Mouse (Mus musculus) embryo, embryonic 11.5 days (tissue): ENCODE data around the gene Mypop.

Experiments used
- DNase-seq: peaks from one replicate; pipeline ENCODE4 v3.0.0-alpha.2; 2012; ENCODE audit warnings: low read depth, low spot score

Gene Mypop

GRCm38 (mm10) chr7:18990601-18991295 lies at the start of gene Mypop:
Gene Mypop, plus strand, starts transcription at chr7:18991245.
- DNase-seq: peak; percentile 100

GRCm38 (mm10) chr7:18942376-18942775 lies 48.7 kb upstream of the Mypop start:
- DNase-seq: no peak

DNA sequence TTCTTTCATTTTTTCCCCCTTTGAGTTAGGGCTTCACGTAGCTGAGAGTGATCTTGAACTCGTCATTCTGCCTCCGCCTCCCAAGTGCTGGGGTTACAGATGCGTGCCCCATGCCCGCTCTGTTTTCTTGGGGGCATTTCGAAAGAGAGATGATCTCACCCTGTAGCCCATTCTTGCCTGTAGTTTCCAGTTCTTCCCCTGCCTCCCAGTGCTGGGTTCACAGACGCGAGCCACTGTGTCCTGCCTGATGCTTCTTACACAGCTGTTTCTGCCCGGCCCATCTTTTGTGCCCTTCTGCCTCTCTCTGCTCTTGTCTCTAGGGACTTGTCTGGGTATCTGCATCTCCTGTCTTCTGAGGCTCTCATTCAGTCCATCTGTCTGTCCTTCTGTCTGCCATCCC lies 48.2 kb upstream of the Mypop start:
- no peak for DNase-seq

- DNase-seq: no peak
Observed at GRCm38 (mm10) chr7:18948151-18948550, 42.9 kb upstream of the Mypop start.

GRCm38 (mm10) chr7:18949781-18950522 lies 41.1 kb upstream of the Mypop start:
- no peak for DNase-seq

DNA sequence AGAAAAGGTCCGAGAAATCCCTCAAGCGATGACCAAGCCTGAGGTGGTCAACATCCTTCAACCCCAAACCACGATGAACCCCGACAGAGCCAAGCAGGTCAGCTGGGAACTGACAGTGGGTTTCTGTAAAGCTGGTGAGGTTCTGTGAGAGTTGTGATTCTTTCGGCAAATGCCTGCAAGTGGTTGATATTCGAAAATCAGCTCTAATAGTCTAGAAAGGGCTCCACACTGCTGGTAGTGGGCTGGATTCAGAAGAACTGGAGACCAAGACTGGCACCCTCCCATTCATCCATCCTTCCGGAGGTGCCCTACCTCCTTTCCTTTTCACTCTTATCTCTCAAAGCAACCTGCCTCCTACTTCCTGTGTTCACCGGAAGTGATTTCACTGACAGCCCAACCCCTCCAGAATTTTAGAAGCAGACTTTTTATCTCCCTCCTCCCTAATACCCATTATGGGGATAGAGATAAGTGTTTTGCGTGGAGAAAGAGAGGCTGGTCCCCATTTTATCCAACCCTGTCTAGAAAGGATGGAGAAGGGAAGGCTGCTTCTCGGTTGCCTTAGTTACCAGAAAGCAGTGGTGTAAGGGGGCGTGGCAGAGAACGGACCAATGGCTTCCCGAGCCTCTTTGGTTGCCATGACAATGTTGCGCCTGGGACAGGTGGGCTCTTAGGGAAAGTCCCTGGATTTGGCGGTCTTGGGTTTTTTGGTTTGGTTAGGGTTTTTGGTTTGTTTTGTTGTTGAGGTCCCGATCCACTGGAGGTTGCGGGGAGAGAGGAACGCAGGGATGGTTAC lies 40.3 kb upstream of the Mypop start:
- DNase-seq: no peak

- DNase-seq: no peak
Observed at GRCm38 (mm10) chr7:18951397-18951796, 39.6 kb upstream of the Mypop start.

DNA sequence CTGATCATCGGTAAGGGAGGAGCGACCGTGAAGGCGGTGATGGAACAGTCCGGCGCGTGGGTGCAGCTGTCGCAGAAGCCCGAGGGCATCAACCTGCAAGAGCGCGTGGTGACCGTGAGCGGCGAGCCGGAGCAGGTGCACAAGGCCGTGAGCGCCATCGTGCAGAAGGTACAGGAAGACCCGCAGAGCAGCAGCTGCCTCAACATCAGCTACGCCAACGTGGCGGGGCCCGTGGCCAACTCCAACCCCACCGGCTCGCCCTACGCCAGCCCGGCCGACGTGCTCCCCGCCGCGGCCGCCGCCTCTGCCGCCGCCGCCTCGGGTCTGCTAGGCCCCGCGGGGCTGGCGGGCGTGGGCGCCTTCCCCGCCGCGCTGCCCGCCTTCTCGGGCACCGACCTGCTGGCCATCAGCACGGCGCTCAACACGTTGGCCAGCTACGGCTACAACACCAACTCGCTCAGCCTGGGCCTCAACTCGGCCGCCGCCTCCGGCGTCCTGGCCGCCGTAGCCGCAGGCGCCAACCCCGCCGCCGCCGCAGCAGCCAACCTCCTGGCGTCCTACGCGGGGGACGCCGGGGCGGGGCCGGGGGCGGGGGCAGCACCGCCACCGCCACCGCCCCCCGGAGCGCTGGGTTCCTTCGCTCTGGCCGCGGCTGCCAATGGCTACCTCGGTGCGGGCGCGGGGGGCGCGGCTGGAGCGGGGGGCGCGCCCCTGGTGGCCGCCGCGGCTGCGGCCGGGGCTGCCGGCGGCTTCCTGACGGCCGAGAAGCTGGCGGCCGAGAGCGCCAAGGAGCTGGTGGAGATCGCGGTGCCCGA lies 33.3 kb upstream of the Mypop start:
- no peak for DNase-seq

DNA sequence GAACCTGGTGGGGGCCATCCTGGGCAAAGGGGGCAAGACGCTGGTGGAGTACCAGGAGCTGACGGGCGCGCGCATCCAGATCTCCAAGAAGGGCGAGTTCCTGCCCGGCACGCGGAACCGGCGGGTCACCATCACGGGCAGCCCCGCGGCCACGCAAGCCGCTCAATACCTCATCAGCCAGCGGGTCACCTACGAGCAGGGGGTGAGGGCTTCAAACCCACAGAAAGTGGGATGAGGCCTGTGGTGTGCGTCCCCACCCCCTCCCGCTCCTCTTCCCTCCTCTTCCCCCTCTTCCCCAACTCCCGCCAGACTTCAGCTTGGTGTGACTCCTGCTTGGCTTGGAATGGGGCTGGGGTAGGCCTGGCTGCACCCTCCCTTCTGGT lies 32.7 kb upstream of the Mypop start:
- DNase-seq: no peak

DNA sequence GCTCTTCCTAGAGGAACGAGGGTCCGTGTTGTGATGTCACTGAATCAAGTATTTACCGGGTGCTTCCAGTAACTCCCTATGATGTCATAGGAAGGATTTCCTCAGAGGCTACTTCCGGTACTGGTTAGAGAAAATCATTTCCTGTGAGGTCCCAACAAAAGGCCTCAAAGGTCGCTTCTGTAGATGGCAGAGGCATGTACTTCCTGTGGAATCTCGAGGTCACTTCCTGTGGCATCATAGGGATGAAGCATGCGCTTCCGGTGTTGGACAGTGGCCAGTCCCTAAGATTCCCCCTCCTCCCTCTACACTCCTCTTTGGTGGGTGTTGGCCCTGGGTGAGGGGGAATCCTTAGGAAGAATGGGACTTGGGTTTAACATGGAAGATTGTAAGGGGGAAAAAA lies 31.6 kb upstream of the Mypop start:
- no peak for DNase-seq

- no peak for DNase-seq
Observed at GRCm38 (mm10) chr7:18962171-18962792, 28.8 kb upstream of the Mypop start.

DNA sequence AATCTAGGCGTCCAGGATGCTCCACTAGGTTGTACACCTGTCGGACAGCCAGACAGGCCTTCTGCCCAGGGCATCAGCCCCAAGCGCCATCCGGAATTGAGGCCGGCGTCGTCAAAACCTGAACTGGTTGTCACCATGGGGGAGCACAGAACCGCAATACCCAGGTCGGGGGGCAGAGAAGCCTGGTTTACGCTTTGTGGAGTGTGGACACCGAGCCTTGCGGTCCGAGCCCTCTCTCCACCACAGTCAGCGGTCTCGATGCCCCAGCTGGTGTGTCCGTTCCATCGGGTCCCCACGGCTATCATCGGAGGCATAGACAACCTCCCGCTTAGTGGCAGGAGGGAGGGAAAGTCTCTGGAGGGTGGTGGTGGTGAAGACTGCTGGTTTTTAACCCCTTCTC lies 28.2 kb upstream of the Mypop start:
- DNase-seq: no peak

DNA sequence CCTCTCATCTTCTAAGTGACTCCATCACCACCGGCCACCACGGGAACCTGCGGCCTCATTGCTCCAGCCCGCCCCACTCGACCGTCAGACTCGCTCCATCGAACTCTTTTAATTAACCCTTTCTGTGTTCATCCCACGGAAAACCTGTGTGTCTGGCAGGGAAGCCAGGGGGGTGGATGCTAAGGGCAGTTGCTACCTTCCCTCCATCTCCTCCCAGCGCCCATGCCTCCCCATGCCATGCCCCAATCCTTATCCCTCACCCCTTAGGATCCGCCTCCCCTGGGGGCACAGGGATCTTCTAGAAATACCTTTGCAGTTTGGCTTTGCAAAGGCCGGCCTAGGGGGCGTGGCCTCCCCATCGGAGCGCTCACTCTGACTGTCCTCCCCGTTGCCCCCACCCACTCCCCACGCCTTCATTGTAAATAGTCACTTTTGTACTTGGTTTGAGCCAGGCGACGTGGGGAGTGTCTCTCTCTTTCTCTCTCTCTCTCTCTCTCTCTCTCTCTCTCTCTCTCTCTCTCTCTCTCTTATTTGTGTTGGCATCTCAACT lies 27.7 kb upstream of the Mypop start:
- no peak for DNase-seq

DNA sequence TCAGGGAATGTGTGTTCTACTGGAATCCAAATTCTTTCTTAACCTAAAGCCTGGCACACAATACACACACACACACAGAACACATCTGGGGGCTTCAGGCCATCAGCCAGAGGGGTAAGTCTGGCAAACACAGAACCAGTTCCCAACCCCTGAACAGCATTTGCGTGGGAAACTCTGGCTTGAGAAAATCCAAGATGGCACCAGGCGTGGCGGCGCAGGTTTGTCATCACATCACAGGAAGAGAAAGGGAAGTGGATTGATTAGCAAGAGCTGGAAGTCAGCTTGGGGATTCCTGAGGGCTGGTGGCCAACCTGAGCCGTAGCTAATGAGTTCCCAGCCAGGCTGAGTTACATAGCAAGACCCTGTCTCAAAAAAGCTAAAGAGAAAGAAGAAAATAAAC lies 25.7 kb upstream of the Mypop start:
- DNase-seq: no peak

DNA sequence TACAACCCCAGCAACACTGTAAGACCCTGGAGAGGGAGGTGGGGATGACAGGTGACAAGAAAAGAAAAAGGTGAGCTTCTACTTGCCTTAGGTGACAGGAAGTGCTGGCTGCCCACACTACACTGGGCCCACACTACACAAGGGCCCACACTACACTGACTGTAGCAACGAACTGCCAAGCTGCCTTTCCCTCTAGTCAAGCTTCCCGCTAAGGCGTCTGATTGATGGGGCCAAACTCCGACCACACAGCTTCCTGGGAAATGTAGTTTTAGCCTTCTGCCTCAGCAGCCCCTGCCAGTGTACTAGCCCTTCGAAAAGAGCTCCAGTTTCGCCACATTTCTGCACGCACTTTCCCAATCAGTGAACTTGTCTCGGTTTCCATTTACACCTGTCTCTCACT lies 23.4 kb upstream of the Mypop start:
- no peak for DNase-seq

DNA sequence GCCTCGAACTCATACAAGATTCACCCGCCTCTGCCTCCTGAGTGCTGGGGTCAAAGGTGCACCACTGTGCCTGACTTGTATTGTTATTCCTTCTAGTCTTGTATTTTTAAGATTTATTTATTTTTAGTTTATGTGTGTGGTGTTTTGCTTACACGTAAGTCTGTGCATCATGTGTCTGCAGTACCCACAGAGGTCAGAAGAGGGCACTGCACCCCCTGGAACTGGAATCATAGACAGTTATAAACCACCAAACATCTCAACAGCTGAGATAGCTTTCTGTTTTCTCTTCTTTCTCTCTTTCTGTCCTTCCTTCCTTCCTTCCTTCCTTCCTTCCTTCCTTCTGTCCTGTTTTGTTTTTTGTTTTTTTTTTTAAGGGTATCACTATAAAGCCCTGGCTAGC lies 20.1 kb upstream of the Mypop start:
- no peak for DNase-seq

GRCm38 (mm10) chr7:18978381-18978780 lies 12.7 kb upstream of the Mypop start:
- DNase-seq: no peak

DNA sequence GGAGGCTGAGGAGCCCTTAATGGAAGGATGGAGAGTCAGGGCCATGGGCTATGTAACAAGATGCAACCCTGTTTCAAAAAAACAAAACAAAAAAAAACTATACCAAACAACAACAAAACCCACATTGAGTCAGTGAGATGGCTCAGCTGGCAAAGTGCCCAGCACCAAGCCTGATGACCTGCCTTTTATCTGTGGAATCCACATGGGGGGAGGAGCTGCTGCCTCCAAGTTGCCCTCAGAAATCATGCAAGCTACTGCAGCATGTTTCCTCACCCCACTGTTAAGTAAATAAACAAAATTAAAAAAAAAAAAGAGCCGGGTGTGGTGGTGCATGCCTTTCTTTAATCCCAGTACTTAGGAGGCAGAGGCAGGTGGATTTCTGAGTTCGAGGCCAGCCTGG lies 4.5 kb upstream of the Mypop start:
- no peak for DNase-seq

- no peak for DNase-seq
Observed at GRCm38 (mm10) chr7:18987100-18987499, 3.9 kb upstream of the Mypop start, which contains the start of gene Nanos2. Gene Nanos2, plus strand, starts transcription at chr7:18987400.

GRCm38 (mm10) chr7:18987747-18988146 lies 3.3 kb upstream of the Mypop start:
- DNase-seq: no peak

DNA sequence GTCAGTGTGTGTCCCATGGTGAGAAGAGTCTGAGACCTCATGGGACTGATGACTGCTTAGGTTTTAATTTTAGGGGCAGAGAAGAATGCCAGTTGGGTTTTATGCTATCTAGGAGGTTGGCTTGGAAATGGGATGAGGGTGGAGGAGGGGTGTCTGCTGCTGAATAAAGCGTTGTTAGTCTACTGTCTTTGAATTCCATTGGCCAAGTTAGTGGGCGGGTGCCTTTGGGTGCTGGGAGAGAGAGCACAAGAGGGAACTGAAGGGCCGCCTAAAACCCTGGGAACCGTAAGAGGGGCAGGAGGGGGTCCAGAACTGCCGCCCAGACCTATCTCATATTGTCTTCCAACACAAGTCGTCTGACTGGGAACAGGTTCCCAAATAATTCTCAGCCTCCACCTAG lies 2.3 kb upstream of the Mypop start:
- DNase-seq: no peak
